Mouse (Mus musculus): Measurements from ENCODE around the gene Olfr893. TPM values are rescaled to one million over a fixed set of nuclear protein-coding genes. Genes with fewer than 3 reads are reported as not detected.

Olfr893 gene
- not detected for polyA plus RNA-seq (2014; fragmentation: Illumina TruSeq; extraction: RNeasy Lipid Tissue Mini Kit (QIAGEN cat#74804); ENCODE audit: low read depth, low replicate concordance)

DNA sequence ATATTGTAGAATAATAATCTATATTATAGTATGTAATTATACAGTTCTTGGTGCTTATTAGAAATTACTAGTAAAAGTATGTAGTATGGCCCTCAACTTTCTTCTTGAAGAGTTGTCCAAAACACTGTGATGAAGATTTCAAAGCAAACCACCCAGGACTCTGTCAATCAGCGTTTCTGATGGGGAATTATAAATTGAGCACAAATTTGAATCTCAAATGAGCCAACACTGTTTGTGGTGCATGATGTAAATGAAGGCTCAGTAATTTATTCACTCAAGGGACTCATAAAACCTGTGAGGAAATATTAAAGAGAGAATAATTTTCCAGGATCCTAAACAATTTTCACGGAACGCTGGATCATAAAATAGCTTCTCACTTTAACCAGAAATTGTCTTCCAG, at the start of gene Olfr893:
Gene Olfr893, plus strand, starts transcription at position 301 of the 400 bp plus-strand sequence.

DNA sequence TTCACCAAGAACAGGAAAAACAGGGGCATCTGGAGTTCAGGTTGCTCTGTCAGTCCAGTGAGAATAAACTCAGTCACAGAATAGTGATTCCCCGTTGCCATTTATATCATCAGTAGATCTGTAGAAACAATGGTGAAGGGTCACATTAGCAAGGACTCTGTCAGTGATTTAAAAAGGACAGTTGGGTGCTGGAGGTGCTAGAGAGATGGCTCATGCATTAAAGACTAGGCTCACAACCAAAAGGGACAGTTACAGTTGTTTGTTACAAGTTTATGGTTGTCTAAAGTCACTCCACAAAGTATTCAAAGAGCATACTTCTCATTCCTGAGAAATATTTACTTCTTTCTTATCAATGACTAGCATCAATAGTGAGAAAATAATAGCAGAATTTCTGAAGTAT, 27.4 kb upstream of the Olfr893 start, which contains the start of gene Olfr891:
Gene Olfr891, minus strand, starts transcription at position 101 of the 400 bp plus-strand sequence.

DNA sequence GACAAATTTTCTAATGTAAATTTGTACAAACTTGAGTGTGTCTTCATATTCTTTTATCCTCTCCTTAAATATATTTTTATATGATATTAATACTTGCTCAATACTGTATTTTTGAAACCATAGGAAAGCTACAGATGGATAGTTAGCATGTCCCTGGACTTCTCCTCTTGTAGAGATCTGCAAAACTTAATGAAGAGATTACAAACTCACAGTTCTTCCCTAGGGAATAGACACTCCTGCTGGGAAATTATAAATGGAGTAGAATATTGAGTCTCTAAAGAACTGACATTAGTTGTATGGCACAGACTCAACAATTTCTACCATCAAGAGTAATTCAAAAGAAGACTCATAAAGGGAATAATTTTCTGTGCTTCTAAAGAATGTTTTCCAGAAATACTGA, 9.6 kb downstream of the Olfr893 start, which contains the start of gene Olfr894:
Gene Olfr894, plus strand, starts transcription at position 301 of the 400 bp plus-strand sequence.

DNA sequence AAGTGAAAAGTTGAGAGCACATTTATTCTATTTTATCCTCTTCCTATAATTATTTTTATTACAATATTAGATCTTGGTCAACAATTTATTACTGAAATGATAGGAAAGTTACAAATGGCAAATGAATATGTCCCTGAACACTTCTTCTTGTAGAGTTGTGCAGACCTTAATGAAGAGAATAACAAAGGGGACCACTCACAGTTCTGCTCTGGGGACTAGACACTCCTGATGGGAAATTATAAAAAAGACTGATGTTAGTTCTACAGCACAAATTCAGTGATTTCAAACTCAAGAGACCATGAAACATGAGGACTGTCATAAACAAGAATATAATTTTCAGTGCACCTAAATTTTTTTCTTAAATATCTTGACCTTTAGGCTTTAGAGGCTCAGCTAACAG, 44.3 kb downstream of the Olfr893 start, which contains the start of gene Olfr143:
Gene Olfr143, plus strand, starts transcription at position 301 of the 400 bp plus-strand sequence.

Other genes starting within 250 kb of the Olfr893 start
- not detected for gene Olfr881, start 216.5 kb upstream of the Olfr893 start, polyA plus RNA-seq (2014; fragmentation: Illumina TruSeq; extraction: RNeasy Lipid Tissue Mini Kit (QIAGEN cat#74804); ENCODE audit: low read depth, low replicate concordance)
- not detected for gene Olfr883, start 182.6 kb upstream of the Olfr893 start, polyA plus RNA-seq (2014; fragmentation: Illumina TruSeq; extraction: RNeasy Lipid Tissue Mini Kit (QIAGEN cat#74804); ENCODE audit: low read depth, low replicate concordance)
- not detected for gene Olfr884, start 161.8 kb upstream of the Olfr893 start, polyA plus RNA-seq (2014; fragmentation: Illumina TruSeq; extraction: RNeasy Lipid Tissue Mini Kit (QIAGEN cat#74804); ENCODE audit: low read depth, low replicate concordance)
- gene Olfr885, start 147.0 kb upstream of the Olfr893 start, polyA plus RNA-seq (2014; fragmentation: Illumina TruSeq; extraction: RNeasy Lipid Tissue Mini Kit (QIAGEN cat#74804); ENCODE audit: low read depth, low replicate concordance): not detected
- not detected for gene Olfr887, start 124.3 kb upstream of the Olfr893 start, polyA plus RNA-seq (2014; fragmentation: Illumina TruSeq; extraction: RNeasy Lipid Tissue Mini Kit (QIAGEN cat#74804); ENCODE audit: low read depth, low replicate concordance)
- not detected for gene Olfr888, start 100.2 kb upstream of the Olfr893 start, polyA plus RNA-seq (2014; fragmentation: Illumina TruSeq; extraction: RNeasy Lipid Tissue Mini Kit (QIAGEN cat#74804); ENCODE audit: low read depth, low replicate concordance)
- gene Olfr889, start 93.2 kb upstream of the Olfr893 start, polyA plus RNA-seq (2014; fragmentation: Illumina TruSeq; extraction: RNeasy Lipid Tissue Mini Kit (QIAGEN cat#74804); ENCODE audit: low read depth, low replicate concordance): not detected
- gene Olfr890, start 65.8 kb upstream of the Olfr893 start, polyA plus RNA-seq (2014; fragmentation: Illumina TruSeq; extraction: RNeasy Lipid Tissue Mini Kit (QIAGEN cat#74804); ENCODE audit: low read depth, low replicate concordance): not detected
- gene Olfr891, start 27.5 kb upstream of the Olfr893 start, polyA plus RNA-seq (2014; fragmentation: Illumina TruSeq; extraction: RNeasy Lipid Tissue Mini Kit (QIAGEN cat#74804); ENCODE audit: low read depth, low replicate concordance): not detected
- not detected for gene Olfr894, start 9.7 kb downstream of the Olfr893 start, polyA plus RNA-seq (2014; fragmentation: Illumina TruSeq; extraction: RNeasy Lipid Tissue Mini Kit (QIAGEN cat#74804); ENCODE audit: low read depth, low replicate concordance)
- gene Olfr143, start 44.4 kb downstream of the Olfr893 start, polyA plus RNA-seq (2014; fragmentation: Illumina TruSeq; extraction: RNeasy Lipid Tissue Mini Kit (QIAGEN cat#74804); ENCODE audit: low read depth, low replicate concordance): not detected
- gene Olfr895, start 59.5 kb downstream of the Olfr893 start, polyA plus RNA-seq (2014; fragmentation: Illumina TruSeq; extraction: RNeasy Lipid Tissue Mini Kit (QIAGEN cat#74804); ENCODE audit: low read depth, low replicate concordance): not detected
- not detected for gene Olfr896-ps1, start 82.7 kb downstream of the Olfr893 start, polyA plus RNA-seq (2014; fragmentation: Illumina TruSeq; extraction: RNeasy Lipid Tissue Mini Kit (QIAGEN cat#74804); ENCODE audit: low read depth, low replicate concordance)
- not detected for gene Olfr25, start 120.7 kb downstream of the Olfr893 start, polyA plus RNA-seq (2014; fragmentation: Illumina TruSeq; extraction: RNeasy Lipid Tissue Mini Kit (QIAGEN cat#74804); ENCODE audit: low read depth, low replicate concordance)
- gene Olfr898, start 140.0 kb downstream of the Olfr893 start, polyA plus RNA-seq (2014; fragmentation: Illumina TruSeq; extraction: RNeasy Lipid Tissue Mini Kit (QIAGEN cat#74804); ENCODE audit: low read depth, low replicate concordance): not detected
- not detected for gene Olfr250, start 158.5 kb downstream of the Olfr893 start, polyA plus RNA-seq (2014; fragmentation: Illumina TruSeq; extraction: RNeasy Lipid Tissue Mini Kit (QIAGEN cat#74804); ENCODE audit: low read depth, low replicate concordance)
- gene Olfr251, start 168.7 kb downstream of the Olfr893 start, polyA plus RNA-seq (2014; fragmentation: Illumina TruSeq; extraction: RNeasy Lipid Tissue Mini Kit (QIAGEN cat#74804); ENCODE audit: low read depth, low replicate concordance): not detected
- gene Olfr147, start 193.3 kb downstream of the Olfr893 start, polyA plus RNA-seq (2014; fragmentation: Illumina TruSeq; extraction: RNeasy Lipid Tissue Mini Kit (QIAGEN cat#74804); ENCODE audit: low read depth, low replicate concordance): not detected
- gene Olfr901, start 221.1 kb downstream of the Olfr893 start, polyA plus RNA-seq (2014; fragmentation: Illumina TruSeq; extraction: RNeasy Lipid Tissue Mini Kit (QIAGEN cat#74804); ENCODE audit: low read depth, low replicate concordance): not detected
- gene Olfr902, start 239.3 kb downstream of the Olfr893 start, polyA plus RNA-seq (2014; fragmentation: Illumina TruSeq; extraction: RNeasy Lipid Tissue Mini Kit (QIAGEN cat#74804); ENCODE audit: low read depth, low replicate concordance): not detected